Mouse (Mus musculus): ENCODE results near the gene Lgi4.

- no peak for TF ChIP-seq CTCF (IDR thresholded peaks at IDR 0.05; ENCODE audit: low read depth)
- no peak for TF ChIP-seq EP300 (optimal IDR thresholded peaks at IDR 0.05)
These were observed 15.0 kb downstream of the Lgi4 start for GRCm38 (mm10) chr7:31074061-31074712.

All from stomach, postnatal 0 days (tissue).